Mouse (Mus musculus) limb, embryonic 11.5 days (tissue): ENCODE measurements around the gene Rptor. TPM values are rescaled to one million over a fixed set of nuclear protein-coding genes. Genes with fewer than 3 reads are reported as not detected.
A peak's percentile ranks its signal among the peaks of the same experiment; 100 is the strongest.

Experiments
- ATAC-seq: fragments of 200-750 bp; cut with Nextera tagmentation; 2 replicates; pipeline ENCODE4 v1.8.0; 2017; ENCODE audit warnings: low read depth; ENCODE audit not compliant: insufficient number of reproducible peaks, low FRiP score, low TSS enrichment
- DNase-seq: peaks from one replicate; pipeline ENCODE4 v3.0.0-alpha.2; 2015; ENCODE audit warnings: low spot score
- H3K27ac ChIP-seq: fragments of 300-500 bp; sonication (generic); replicated peaks from 2 replicates; pipeline ENCODE4 v1.5.1; 2014; ENCODE audit warnings: low read depth, mild to moderate bottlenecking, low read length
- H3K27me3 ChIP-seq: fragments of 300-500 bp; sonication (generic); 2 replicates; pipeline ENCODE4 v1.6.1; 2014; ENCODE audit warnings: mild to moderate bottlenecking, low read length, mixed read lengths; ENCODE audit not compliant: control insufficient read depth, insufficient read depth
- H3K36me3 ChIP-seq: fragments of 300-500 bp; sonication (generic); 2 replicates; pipeline ENCODE4 v1.6.1; 2014; ENCODE audit warnings: mild to moderate bottlenecking, low read length, moderate library complexity, mixed read lengths; ENCODE audit not compliant: control insufficient read depth, insufficient read depth
- H3K4me1 ChIP-seq: fragments of 300-500 bp; sonication (generic); 2 replicates; pipeline ENCODE4 v1.6.1; 2014; ENCODE audit warnings: low read length, mixed read lengths; ENCODE audit not compliant: control insufficient read depth, insufficient read depth
- H3K4me2 ChIP-seq: fragments of 300-500 bp; sonication (generic); 2 replicates; pipeline ENCODE4 v1.6.1; 2014; ENCODE audit warnings: low read depth, mild to moderate bottlenecking, moderate library complexity; ENCODE audit not compliant: severe bottlenecking
- H3K4me3 ChIP-seq: fragments of 300-500 bp; sonication (generic); 2 replicates; pipeline ENCODE4 v1.5.1; 2014; ENCODE audit warnings: low read depth, low read length
- H3K9ac ChIP-seq: fragments of 300-500 bp; sonication (generic); 2 replicates; pipeline ENCODE4 v1.6.1; 2014; ENCODE audit warnings: mild to moderate bottlenecking, low read length
- H3K9me3 ChIP-seq: fragments of 300-500 bp; sonication (generic); 2 replicates; pipeline ENCODE4 v1.6.1; 2016; ENCODE audit warnings: low read length; ENCODE audit not compliant: control insufficient read depth
- WGBS: fragments of 180-500 bp; shearing (Covaris S2); extraction: QIAGEN DNeasy Blood & Tissue Kit; methylation state at CpG from one replicate; pipeline ENCODE4 v1.1.7; 2014; 5-methylcytosine and 5-hydroxymethylcytosine counted together
- polyA plus RNA-seq: library from polyadenylated mRNA; unstranded; fragments of >200 nt; fragmentation: Nextera tagmentation; extraction: Ambion mirVana; gene quantifications from 2 replicates; pipeline ENCODE4 v1.2.1, GENCODE M21; 2014

Gene Rptor
- polyA plus RNA-seq, 1 experiment from 2014 or later, result 13.8 TPM

- H3K4me1 ChIP-seq, result 0 out of 2 replicates have a peak, but pooled peaks cover 2% of the 10 kb centered on the region
- peaks cover 3% of the 10 kb centered on the region; the same call in 1 of the 2 replicates for H3K36me3 ChIP-seq
- no peak overlapping the region for H3K9ac ChIP-seq
- H3K27me3 ChIP-seq, result no peaks in the 10 kb centered on the region
- 49% methylated on average over 3 of the region's 3 CpGs for WGBS
- DNase-seq (no peak), ATAC-seq (no peak)
- H3K4me3 ChIP-seq, result no peak overlapping the region
- 0 out of 2 replicates have a peak, but pooled peaks cover 2% of the 10 kb centered on the region for H3K9me3 ChIP-seq
- no peak overlapping the region for H3K27ac ChIP-seq
- no peak overlapping the region for H3K4me2 ChIP-seq
Measured at GRCm38 (mm10) chr11:119612179-119612578, 9.5 kb downstream of the Rptor start.

GRCm38 (mm10) chr11:119615087-119615486 lies 12.4 kb downstream of the Rptor start:
- Histone ChIP-seq H3K4me2 (no peak overlapping the region), H3K4me3 (no peak overlapping the region), H3K27ac (no peak overlapping the region), H3K9ac (no peak overlapping the region), H3K4me1 (0 out of 2 replicates have a peak, but pooled peaks cover 2% of the 10 kb centered on the region), H3K9me3 (no peaks in the 10 kb centered on the region), H3K27me3 (no peaks in the 10 kb centered on the region), H3K36me3 (no peaks in the 10 kb centered on the region)
- WGBS, result 92% methylated on average over 7 of the region's 7 CpGs
- DNase-seq (no peak), ATAC-seq (no peak)

GRCm38 (mm10) chr11:119618763-119619162 lies 16.1 kb downstream of the Rptor start:
- peaks cover 15% of the 10 kb centered on the region for H3K4me1 ChIP-seq
- H3K9ac ChIP-seq, result no peak overlapping the region
- ATAC-seq (no peak), DNase-seq (peak; percentile 71)
- H3K36me3 ChIP-seq, result no peaks in the 10 kb centered on the region
- H3K4me2 ChIP-seq, result no peak overlapping the region
- H3K27ac ChIP-seq, result no peak overlapping the region
- no peak overlapping the region for H3K4me3 ChIP-seq
- H3K27me3 ChIP-seq, result no peaks in the 10 kb centered on the region
- WGBS, result 58% methylated on average over 5 of the region's 5 CpGs
- H3K9me3 ChIP-seq, result no peaks in the 10 kb centered on the region

- Histone ChIP-seq H3K9ac (no peak overlapping the region), H3K36me3 (no peaks in the 10 kb centered on the region), H3K27me3 (no peaks in the 10 kb centered on the region), H3K4me2 (no peak overlapping the region), H3K27ac (peak overlapping the region; percentile 47; the same call in 1 of the 2 replicates), H3K4me1 (peaks cover 15% of the 10 kb centered on the region), H3K9me3 (no peaks in the 10 kb centered on the region), H3K4me3 (no peak overlapping the region)
- no peak for ATAC-seq
- peak; percentile 63 for DNase-seq
- 15% methylated on average over 3 of the region's 3 CpGs for whole genome bisulfite sequencing
Measured at GRCm38 (mm10) chr11:119621266-119621665, 18.6 kb downstream of the Rptor start.

- Histone ChIP-seq H3K27ac (no peak overlapping the region), H3K9me3 (no peaks in the 10 kb centered on the region), H3K27me3 (no peaks in the 10 kb centered on the region), H3K4me1 (peaks cover 15% of the 10 kb centered on the region), H3K36me3 (no peaks in the 10 kb centered on the region), H3K4me2 (no peak overlapping the region), H3K4me3 (no peak overlapping the region), H3K9ac (no peak overlapping the region)
- 85% methylated on average over 8 of the region's 8 CpGs for WGBS
- ATAC-seq (no peak), DNase-seq (no peak)
Measured at GRCm38 (mm10) chr11:119623800-119624199, 21.1 kb downstream of the Rptor start.

- ATAC-seq (no peak), DNase-seq (no peak)
- Histone ChIP-seq H3K4me3 (no peak overlapping the region), H3K27ac (no peak overlapping the region), H3K36me3 (no peaks in the 10 kb centered on the region), H3K4me1 (peaks cover 15% of the 10 kb centered on the region), H3K27me3 (no peaks in the 10 kb centered on the region), H3K4me2 (no peak overlapping the region), H3K9ac (no peak overlapping the region), H3K9me3 (no peaks in the 10 kb centered on the region)
- WGBS, result 75% methylated on average over 4 of the region's 4 CpGs
Measured at GRCm38 (mm10) chr11:119624401-119624800, 21.7 kb downstream of the Rptor start.

GRCm38 (mm10) chr11:119624955-119625354 lies 22.2 kb downstream of the Rptor start:
- H3K4me2 ChIP-seq, result no peak overlapping the region
- DNase-seq, result no peak
- no peak for ATAC-seq
- H3K9ac ChIP-seq, result no peak overlapping the region
- no peaks in the 10 kb centered on the region for H3K36me3 ChIP-seq
- no peak overlapping the region for H3K4me3 ChIP-seq
- H3K27me3 ChIP-seq, result no peaks in the 10 kb centered on the region
- no peak overlapping the region for H3K27ac ChIP-seq
- WGBS, result 61% methylated on average over 3 of the region's 3 CpGs
- H3K9me3 ChIP-seq, result no peaks in the 10 kb centered on the region
- H3K4me1 ChIP-seq, result peaks cover 15% of the 10 kb centered on the region

GRCm38 (mm10) chr11:119625476-119625875 lies 22.8 kb downstream of the Rptor start:
- ATAC-seq (no peak), DNase-seq (no peak)
- Histone ChIP-seq H3K27ac (no peak overlapping the region), H3K9ac (no peak overlapping the region), H3K36me3 (no peaks in the 10 kb centered on the region), H3K4me3 (no peak overlapping the region), H3K27me3 (no peaks in the 10 kb centered on the region), H3K4me1 (peaks cover 15% of the 10 kb centered on the region), H3K9me3 (no peaks in the 10 kb centered on the region), H3K4me2 (no peak overlapping the region)
- WGBS, result 75% methylated on average over 6 of the region's 6 CpGs

- DNase-seq (no peak), ATAC-seq (no peak)
- 67% methylated on average over 6 of the region's 6 CpGs for WGBS
- no peaks in the 10 kb centered on the region for H3K9me3 ChIP-seq
- no peak overlapping the region for H3K27ac ChIP-seq
- H3K36me3 ChIP-seq, result no peaks in the 10 kb centered on the region
- peaks cover 11% of the 10 kb centered on the region for H3K4me1 ChIP-seq
- H3K4me3 ChIP-seq, result no peak overlapping the region
- no peaks in the 10 kb centered on the region for H3K27me3 ChIP-seq
- no peak overlapping the region for H3K4me2 ChIP-seq
- H3K9ac ChIP-seq, result no peak overlapping the region
Measured at GRCm38 (mm10) chr11:119625943-119626342, 23.2 kb downstream of the Rptor start.
